Mouse (Mus musculus): Measurements from ENCODE around the gene Msi2.

Gene Msi2

DNA sequence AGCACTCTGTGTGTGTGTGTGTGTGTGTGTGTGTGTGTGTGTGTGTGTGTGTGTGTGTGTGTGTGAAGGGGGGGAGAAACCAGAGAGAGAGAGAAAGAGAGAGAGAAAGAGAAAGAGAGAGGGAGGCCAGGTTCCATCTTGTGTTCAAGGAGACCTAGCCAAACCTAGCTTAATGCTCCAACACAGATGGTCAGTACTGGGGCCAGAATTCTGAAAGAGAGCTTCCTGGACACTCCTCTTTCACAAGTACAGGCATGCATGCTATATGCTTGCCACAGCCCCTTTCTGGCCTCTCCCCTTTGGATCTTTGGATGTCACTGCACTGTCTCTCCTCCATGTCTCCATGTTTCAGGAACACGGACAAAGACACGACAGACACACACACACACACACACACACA lies 41.7 kb downstream of the Msi2 start:
- no peak for DNase-seq (ENCODE audit: low read depth)

DNA sequence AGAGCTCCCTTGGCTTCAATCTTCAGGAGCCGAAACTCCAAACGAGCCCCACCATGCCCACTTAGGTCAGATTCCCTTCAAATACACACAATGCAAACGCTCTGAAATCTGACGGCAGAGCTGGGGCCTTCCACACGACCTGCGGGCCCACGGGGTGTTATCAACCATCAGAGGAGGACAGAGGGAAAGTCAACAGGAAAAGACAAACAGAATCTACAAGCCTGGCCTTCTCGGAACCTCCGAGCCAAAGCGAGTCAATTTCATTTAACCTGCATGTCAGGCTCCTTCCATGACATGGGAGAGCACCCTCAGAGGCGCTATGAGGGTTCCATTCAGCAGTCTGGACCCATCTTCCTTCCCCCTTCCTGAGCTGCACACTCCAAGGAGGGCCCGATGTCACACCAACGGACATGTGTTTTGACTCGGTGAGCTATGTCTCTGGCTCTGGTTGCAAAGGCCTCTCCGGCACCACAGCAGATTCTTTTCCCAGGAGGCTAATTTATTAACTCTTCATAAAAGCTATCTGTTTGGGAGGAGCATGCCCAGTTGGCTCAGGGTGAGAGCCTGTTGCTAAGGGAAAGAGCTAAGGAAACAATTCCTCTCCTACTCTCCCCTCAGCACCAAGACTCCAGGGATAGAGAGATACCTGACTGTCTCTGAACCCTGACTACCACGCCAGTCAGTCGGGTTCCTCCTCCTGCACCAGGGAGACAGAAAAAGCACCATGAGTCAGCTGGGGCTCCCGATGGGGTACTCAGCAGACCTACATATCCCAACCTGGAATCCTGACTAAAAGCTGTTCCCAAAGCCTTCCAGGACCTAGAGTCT lies 42.6 kb downstream of the Msi2 start:
- DNase-seq (ENCODE audit: low read depth): no peak

DNA sequence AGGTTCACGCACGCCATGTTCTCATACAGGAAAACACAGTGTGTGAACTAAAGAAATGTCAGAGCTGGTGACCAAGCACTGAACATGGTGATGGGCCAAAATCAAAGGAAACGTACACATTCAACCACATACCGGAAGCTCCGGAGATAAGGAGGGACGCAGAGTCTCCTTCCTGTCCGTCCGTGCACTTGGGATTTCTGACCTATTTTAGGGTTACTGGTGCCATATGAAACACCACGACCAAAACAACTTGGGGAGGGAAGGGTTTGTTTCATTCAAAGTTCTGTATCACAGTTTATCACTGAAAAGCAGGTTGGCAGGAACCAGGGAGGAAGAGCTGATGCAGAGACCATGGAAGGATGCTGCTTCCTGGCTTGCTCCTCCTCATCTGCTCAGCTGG lies 44.2 kb downstream of the Msi2 start:
- no peak for DNase-seq (ENCODE audit: low read depth)

GRCm38 (mm10) chr11:88670925-88671324 lies 47.4 kb downstream of the Msi2 start:
- no peak for DNase-seq (ENCODE audit: low read depth)

DNA sequence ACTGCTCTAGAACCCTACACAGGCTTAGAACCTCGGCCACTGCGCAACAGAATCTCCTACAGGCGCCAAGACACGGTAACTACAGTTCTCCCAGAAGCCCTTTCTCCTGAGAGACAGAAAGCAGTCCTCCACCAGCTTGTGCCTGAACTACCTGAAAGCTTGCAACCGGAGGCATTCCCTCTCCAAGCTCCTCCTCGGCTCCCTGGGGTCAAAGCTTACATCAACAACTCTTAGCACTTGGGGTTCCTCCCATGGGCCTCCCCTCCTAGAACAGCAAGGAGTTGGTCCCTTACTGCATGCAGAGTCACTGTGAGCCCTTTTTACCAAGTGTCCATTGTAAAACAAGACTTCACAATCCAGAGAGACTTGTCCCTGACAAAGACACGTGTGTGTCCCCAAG lies 49.2 kb downstream of the Msi2 start:
- DNase-seq (ENCODE audit: low read depth): no peak

GRCm38 (mm10) chr11:88668345-88668744 lies 50.0 kb downstream of the Msi2 start:
- no peak for DNase-seq (ENCODE audit: low read depth)

GRCm38 (mm10) chr11:88665799-88666198 lies 52.5 kb downstream of the Msi2 start:
- no peak for DNase-seq (ENCODE audit: low read depth)

DNA sequence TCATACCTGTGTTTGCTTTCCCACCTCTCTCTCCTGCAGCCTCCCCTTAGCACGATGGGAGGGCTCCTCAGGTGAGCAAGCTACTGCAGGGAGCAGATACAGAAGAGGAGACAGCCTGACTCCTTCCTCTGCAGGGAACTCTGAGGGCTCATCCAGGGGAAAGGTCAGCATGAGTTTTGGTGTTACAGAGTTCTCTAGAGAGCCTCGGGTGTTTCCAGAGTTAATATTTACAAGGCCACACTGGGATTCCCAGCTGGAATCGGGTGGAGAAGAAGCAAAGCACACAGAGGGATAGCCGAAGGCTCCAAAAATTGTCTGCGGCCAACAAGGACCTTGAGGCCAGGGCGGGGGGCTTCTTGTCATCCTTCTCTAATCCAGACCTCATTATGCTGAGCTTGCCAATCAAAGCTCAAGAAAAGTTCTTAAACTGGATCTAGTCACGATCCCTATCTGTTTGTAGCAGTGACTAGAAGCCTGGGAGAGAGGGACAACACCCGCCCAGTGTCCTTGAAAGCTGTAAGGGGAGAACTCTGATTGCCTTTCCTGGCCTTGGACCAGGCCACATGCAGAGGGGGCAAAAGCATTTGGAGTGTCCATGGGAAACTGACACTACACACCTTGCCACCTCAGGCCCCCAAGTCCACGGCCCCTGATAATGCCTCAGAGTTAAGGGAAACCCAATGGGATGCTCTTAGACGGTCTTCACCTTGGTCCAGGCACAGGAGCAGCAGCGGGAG lies 56.7 kb downstream of the Msi2 start:
- no peak for DNase-seq (ENCODE audit: low read depth)

GRCm38 (mm10) chr11:88660404-88660803 lies 57.9 kb downstream of the Msi2 start:
- no peak for DNase-seq (ENCODE audit: low read depth)

DNA sequence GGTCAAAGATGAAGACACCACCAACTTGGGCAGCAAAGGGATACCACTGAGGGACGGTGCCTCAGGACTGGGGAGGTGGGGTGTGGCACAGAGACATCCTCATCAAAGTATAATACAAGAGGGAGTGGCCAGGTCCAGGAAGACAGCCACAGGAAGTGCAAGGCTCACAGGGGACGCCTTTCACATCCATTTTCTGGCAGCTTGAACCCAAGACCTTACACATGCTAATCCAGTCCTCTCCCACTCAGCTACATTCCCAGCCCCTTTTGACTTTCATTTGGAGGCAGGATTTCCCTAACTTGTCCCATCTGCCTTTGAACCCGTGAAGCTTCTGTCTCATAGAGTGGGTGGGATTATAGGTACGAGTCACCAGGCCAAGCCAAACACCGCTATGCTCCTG lies 59.4 kb downstream of the Msi2 start:
- DNase-seq (ENCODE audit: low read depth): no peak

GRCm38 (mm10) chr11:88655786-88656185 lies 62.5 kb downstream of the Msi2 start:
- DNase-seq (ENCODE audit: low read depth): no peak

DNA sequence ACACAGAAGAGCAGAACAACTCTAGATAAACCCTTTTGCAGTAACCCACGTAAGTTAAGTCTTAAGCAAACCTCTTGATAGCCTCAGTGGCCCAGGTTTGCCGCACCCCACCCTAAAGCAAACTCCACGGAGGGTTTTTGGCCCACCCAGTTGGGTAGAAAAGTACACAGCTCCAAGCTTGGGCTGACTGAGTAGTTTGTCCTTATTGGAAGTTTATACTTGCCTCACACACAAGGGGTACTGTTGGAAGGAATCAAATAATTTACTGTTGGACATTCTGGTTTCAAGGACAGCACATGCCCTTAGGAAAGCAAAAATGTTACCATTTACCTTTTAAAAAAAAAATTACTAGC lies 63.1 kb downstream of the Msi2 start:
- DNase-seq (ENCODE audit: low read depth): no peak

DNA sequence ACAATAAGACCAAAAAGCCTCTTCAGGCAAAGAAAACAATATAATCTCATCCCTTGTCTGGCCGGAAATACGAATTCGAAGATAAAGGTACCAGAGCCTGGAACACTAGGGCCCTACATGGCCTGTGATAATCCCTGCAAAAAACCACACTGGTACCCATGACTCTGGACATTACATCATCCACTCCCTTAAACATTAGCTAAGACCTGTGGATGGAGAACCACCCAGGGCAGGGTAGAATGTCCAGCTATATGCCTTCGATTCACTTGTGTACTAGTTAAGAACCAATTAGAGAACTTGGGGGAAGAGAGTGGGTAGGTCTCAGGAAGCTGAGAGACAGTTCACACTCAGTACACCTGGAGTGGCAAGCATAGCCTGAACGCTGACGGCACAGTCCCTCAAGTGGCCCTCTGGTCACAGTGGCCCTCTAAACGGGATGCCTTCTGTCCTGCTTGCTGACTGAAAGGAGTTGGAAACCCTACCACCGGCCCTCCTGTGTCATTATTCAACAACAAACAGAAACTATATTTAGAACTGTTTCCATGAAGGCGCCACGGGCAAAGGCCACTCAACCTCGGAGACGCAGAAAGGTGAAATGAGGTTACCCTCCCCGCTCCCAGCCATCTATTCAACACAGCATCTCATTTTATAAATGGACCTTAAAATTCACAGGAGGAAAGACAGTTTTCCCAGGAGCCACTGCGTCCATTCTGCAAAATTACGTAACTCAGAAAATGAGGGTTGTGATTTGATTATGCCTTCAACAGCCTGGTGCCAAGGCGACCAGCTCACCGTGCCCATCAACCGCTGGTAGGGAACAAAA lies 63.7 kb downstream of the Msi2 start:
- no peak for DNase-seq (ENCODE audit: low read depth)

GRCm38 (mm10) chr11:88650275-88650674 lies 68.0 kb downstream of the Msi2 start:
- no peak for DNase-seq (ENCODE audit: low read depth)

DNA sequence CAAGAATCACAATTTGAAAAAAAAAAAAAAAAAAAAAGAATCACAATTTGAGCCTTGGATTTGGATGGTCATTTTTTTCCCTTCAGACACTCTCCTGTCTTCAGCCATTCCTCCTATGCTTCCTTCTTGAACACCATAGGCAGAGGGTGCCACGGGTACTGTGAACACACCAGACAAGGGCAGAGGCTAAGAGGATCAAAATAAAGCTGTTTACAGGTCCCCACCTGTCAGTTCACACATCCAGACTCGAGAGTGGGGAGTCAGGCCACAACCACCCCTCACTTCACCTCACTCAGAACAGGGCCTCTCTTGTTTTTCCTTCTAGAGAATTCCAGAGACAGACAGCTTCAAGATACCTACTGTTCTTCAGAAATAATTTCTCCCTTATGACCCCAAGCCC lies 69.3 kb downstream of the Msi2 start:
- no peak for DNase-seq (ENCODE audit: low read depth)

DNA sequence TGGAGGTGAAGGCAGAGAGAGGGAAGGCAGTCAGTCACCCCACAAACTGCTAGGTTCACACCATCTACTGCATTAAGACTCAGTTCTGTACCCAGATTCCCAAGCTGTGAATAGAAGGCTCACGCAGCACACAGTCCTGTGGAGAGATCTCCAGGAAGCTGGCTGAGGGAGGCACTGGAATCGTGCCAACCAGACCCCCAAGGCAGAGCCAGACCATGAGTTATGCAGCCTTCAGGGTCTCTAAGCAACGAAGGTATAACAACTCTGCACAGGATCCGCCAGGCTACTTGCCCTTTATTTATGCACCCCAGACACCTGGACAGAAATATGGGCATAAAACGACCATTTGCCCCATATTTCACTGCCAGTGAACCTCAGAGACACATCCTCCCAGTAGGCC lies 69.9 kb downstream of the Msi2 start:
- no peak for DNase-seq (ENCODE audit: low read depth)

- DNase-seq (ENCODE audit: low read depth): no peak
Observed at GRCm38 (mm10) chr11:88646493-88646892, 71.8 kb downstream of the Msi2 start.

GRCm38 (mm10) chr11:88645821-88646220 lies 72.5 kb downstream of the Msi2 start:
- DNase-seq (ENCODE audit: low read depth): no peak

GRCm38 (mm10) chr11:88644719-88645118 lies 73.6 kb downstream of the Msi2 start:
- no peak for DNase-seq (ENCODE audit: low read depth)

- no peak for DNase-seq (ENCODE audit: low read depth)
Observed at GRCm38 (mm10) chr11:88639862-88640261, 78.5 kb downstream of the Msi2 start.

DNA sequence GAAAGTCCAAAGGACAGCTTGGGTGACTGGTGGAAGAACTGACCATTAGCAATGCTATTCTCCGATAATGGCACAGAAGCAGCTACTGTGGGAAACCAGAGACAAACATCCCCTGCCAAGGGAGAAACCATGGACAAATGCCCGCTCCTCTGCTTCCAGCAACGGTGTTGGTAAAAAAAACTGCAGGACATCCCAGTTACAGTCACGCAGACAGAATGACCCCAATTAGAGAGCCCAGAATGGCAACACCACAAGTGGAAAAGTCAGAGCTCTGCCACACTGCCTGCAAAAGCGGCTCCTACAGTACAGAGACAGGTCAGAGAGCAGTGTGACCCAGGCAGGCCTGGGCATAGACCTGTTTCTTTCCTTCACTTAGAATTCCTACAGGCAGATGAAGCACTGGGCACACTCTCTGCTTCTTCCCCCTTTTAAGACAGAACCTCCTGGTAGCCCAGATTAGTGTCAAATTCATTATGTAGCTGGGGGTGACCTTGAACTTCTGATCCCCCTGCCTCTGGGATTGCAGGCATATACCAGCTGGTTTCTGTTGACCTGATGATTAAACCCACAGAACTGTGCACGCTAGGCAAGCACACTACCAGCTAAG lies 79.3 kb downstream of the Msi2 start:
- no peak for DNase-seq (ENCODE audit: low read depth)

DNA sequence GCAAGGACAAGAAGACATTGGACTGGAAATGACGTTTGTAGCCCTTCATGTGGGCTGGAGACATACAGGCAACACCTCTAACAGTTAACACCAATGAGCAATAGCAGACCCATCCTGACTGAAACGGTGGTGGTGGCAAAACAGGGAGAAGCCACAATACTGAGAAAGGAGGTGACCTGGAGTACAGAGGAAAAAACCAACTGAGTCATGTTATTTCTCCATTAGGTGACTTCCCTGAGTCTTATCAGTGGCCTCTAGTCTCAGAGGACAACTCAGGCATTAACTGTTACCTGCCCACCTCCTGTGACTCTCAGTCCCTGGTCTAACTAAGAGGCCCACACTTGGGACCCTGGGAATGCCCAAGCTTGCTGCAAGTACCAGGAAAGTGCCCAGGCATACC lies 80.1 kb downstream of the Msi2 start:
- DNase-seq (ENCODE audit: low read depth): no peak
